ENCODE assay signal across 8 mouse cellular contexts in genomic region chr14:19976421-19977270, GRCm38 (mm10). TPM values are rescaled to one million over a fixed set of nuclear protein-coding genes. Genes with fewer than 3 reads are reported as not detected.
DNase-seq lines count a peak whose midpoint lies in the region; ATAC-seq lines count a peak whose summit lies in the region.

No protein-coding gene starts in this region.

- ATAC-seq in cerebellum, adult (ENCODE audit: insufficient number of reproducible peaks, low FRiP score, low TSS enrichment), result peak; percentile 89
- ATAC-seq in hindbrain, embryonic 15.5 days (ENCODE audit: low FRiP score, low read depth), result peak; percentile 94
- peak; percentile 80 for ATAC-seq in megakaryocyte, adult 5-6 weeks (ENCODE audit: poor library complexity, severe bottlenecking)

- peaks cover 48% of the 10 kb centered on the region for H3K4me1 ChIP-seq in hindbrain, embryonic 15.5 days (replicated peaks)

- intact Hi-C loops in left cerebral cortex, postnatal 10 days (cut with DNase I), result loop anchor here (5.0 kb wide), 1 partner anchor 91 kb away; no protein-coding TSS in a partner anchor

- H3K4me3 ChIP-seq in hindbrain, embryonic 15.5 days, result peak overlapping the region; percentile 77

- H3K36me3 ChIP-seq in hindbrain, embryonic 15.5 days, result no peaks in the 10 kb centered on the region

- DNase-seq in cerebellum, adult 9-10 months, result no peak
- peak; percentile 82 to 89 for DNase-seq in cerebellum, postnatal 25 days
- peak; percentile 34 for DNase-seq in gastrocnemius, adult 18-20 months (ENCODE audit: low spot score)
- DNase-seq in left cerebral cortex, postnatal 10 days (ENCODE audit: extremely low spot score in 1 of 2, low spot score in 2 of 2), result peak; percentile 67 to 90
- DNase-seq in right cerebral cortex, adult 18-20 months, result peak; percentile 72

- peak overlapping the region; percentile 98 for H3K27ac ChIP-seq in hindbrain, embryonic 15.5 days (replicated peaks)

- H3K4me2 ChIP-seq in hindbrain, embryonic 15.5 days, result peak overlapping the region; percentile 58

- no peaks in the 10 kb centered on the region for H3K27me3 ChIP-seq in hindbrain, embryonic 15.5 days

- WGBS in hindbrain, embryonic 15.5 days, result under 1% methylated on average over 24 of the region's 24 CpGs

- H3K9ac ChIP-seq in hindbrain, embryonic 15.5 days, result peak overlapping the region; percentile 83

- no peaks in the 10 kb centered on the region for H3K9me3 ChIP-seq in hindbrain, embryonic 15.5 days

RNA-seq across cellular contexts. Expression of gene Gng2, which starts 0.8 kb away (rescaled TPM):
- 1 to 10 TPM; 2.4 to 6.6 TPM for total RNA-seq in gastrocnemius, adult 18-20 months (2021)
- 379 and 390 TPM in 2 replicates for polyA plus RNA-seq in hindbrain, embryonic 15.5 days (2015; fragmentation: Nextera tagmentation; extraction: Ambion mirVana)
- total RNA-seq in left cerebral cortex, postnatal 10 days (2021), result 100 to 1,000 TPM; 521 to 543 TPM
- 165 and 177 TPM in 2 replicates for total RNA-seq in megakaryocyte, adult 5-6 weeks (2015)
- 74.5 and 87.6 TPM in 2 replicates for total RNA-seq in megakaryocyte, adult 5-6 weeks (2017)

Comparison
In these comparisons a context has a peak if more than half of its experiments do, and no peak if none do; other contexts are left out.
1. RNA of gene Gng2, which starts 0.8 kb away (total RNA-seq): 521 to 543 TPM in left cerebral cortex, postnatal 10 days and 74.5 to 177 TPM in megakaryocyte, adult 5-6 weeks; 2.4 to 6.6 TPM in gastrocnemius, adult 18-20 months; every median in the first group is over 4 times any median in the second.
2. Peak in every context shown above with its lines, with median percentiles within 50 percentile points of each other: ATAC-seq.